Mouse (Mus musculus) neural tube, embryonic 11.5 days (tissue): ENCODE measurements at regions not wholly inside any gene's neighbourhood (a gene's known extent, or its start where the extent isn't known, plus 50 kb on each side); places are given as distances from the start of the nearest gene placed in this dataset.
"Not testable (repeated sequence)": the region's sequence is repeated elsewhere in the genome, so short reads cannot be mapped to it uniquely, and the experiment has no call there.

Experiments used
- ATAC-seq: fragments of 200-750 bp; cut with Nextera tagmentation; 2 replicates; pipeline ENCODE4 v1.8.0; 2017; ENCODE audit warnings: moderate number of reproducible peaks, mild to moderate bottlenecking, moderate TSS enrichment, moderate library complexity; ENCODE audit not compliant: insufficient read depth, low FRiP score, low TSS enrichment
- DNase-seq: peaks from one replicate; pipeline ENCODE4 v3.0.0-alpha.2; 2015; ENCODE audit warnings: low spot score
- H3K27ac ChIP-seq: fragments of 300-500 bp; sonication (generic); 2 replicates; pipeline ENCODE4 v1.5.1; 2014; ENCODE audit warnings: low read depth, mild to moderate bottlenecking, low read length
- H3K27me3 ChIP-seq: fragments of 300-500 bp; sonication (generic); 2 replicates; pipeline ENCODE4 v1.6.1; 2014; ENCODE audit warnings: mild to moderate bottlenecking, low read length, mixed read lengths; ENCODE audit not compliant: control insufficient read depth, insufficient read depth
- H3K36me3 ChIP-seq: fragments of 300-500 bp; sonication (generic); 2 replicates; pipeline ENCODE4 v1.6.1; 2014; ENCODE audit warnings: mild to moderate bottlenecking, low read length, moderate library complexity, mixed read lengths; ENCODE audit not compliant: control insufficient read depth, insufficient read depth
- H3K4me1 ChIP-seq: fragments of 300-500 bp; sonication (generic); 2 replicates; pipeline ENCODE4 v1.6.1; 2014; ENCODE audit warnings: low read length, mixed read lengths; ENCODE audit not compliant: control insufficient read depth, insufficient read depth
- H3K4me2 ChIP-seq: fragments of 300-500 bp; sonication (generic); 2 replicates; pipeline ENCODE4 v1.6.1; 2014; ENCODE audit warnings: low read depth, mild to moderate bottlenecking, moderate library complexity
- H3K4me3 ChIP-seq: fragments of 300-500 bp; sonication (generic); 2 replicates; pipeline ENCODE4 v1.5.1; 2014; ENCODE audit warnings: low read depth, low read length
- H3K9ac ChIP-seq: fragments of 300-500 bp; sonication (generic); 2 replicates; pipeline ENCODE4 v1.6.1; 2014; ENCODE audit warnings: mild to moderate bottlenecking, low read length
- H3K9me3 ChIP-seq: fragments of 300-500 bp; sonication (generic); 2 replicates; pipeline ENCODE4 v1.6.1; 2016; ENCODE audit warnings: low read length; ENCODE audit not compliant: control insufficient read depth
- WGBS: fragments of 180-500 bp; shearing (Covaris S2); extraction: QIAGEN DNeasy Blood & Tissue Kit; methylation state at CpG from one replicate; pipeline ENCODE4 v1.1.7; 2014; 5-methylcytosine and 5-hydroxymethylcytosine counted together

- WGBS: 92% methylated on average over 3 of the region's 3 CpGs
- H3K4me3 ChIP-seq: no peak overlapping the region
- H3K27me3 ChIP-seq: no peaks in the 10 kb centered on the region
- no peaks in the 10 kb centered on the region for H3K9me3 ChIP-seq
- no peaks in the 10 kb centered on the region for H3K4me1 ChIP-seq
- H3K9ac ChIP-seq: no peak overlapping the region
- no peak for ATAC-seq
- H3K36me3 ChIP-seq: no peaks in the 10 kb centered on the region
- no peak overlapping the region for H3K27ac ChIP-seq
- DNase-seq: no peak
- H3K4me2 ChIP-seq: no peak overlapping the region
Observed at GRCm38 (mm10) chr14:48583516-48583915, 90.1 kb downstream of the Otx2 start.

- no peak overlapping the region for H3K4me3 ChIP-seq
- H3K4me1 ChIP-seq: no peaks in the 10 kb centered on the region
- H3K36me3 ChIP-seq: no peaks in the 10 kb centered on the region
- H3K4me2 ChIP-seq: no peak overlapping the region
- 76% methylated on average over 1 of the region's 1 CpGs for WGBS
- ATAC-seq (no peak), DNase-seq (no peak)
- no peak overlapping the region for H3K9ac ChIP-seq
- H3K27ac ChIP-seq: no peak overlapping the region
- H3K9me3 ChIP-seq: no peaks in the 10 kb centered on the region
- no peaks in the 10 kb centered on the region for H3K27me3 ChIP-seq
Observed at GRCm38 (mm10) chr14:48582080-48582479, 91.5 kb downstream of the Otx2 start.

DNA sequence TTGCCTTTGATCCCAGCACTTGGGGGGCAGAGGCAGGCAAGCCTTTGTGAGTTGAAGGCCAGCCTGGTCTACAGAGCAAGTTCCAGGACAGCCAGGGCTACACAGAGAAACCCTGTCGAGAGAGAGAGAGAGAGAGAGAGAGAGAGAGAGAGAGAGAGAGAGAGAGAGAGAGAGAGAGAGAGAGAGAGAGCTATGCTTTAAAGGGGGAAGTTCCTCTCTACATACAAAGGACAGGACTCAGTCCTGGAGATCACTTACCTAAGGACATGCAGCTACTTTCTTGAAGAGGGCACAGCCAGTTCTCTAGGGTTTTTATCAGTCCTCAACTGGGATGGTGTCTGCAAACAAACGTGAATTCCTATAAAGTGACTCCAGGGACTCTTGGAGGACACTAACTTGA lies 92.3 kb downstream of the Otx2 start:
- not testable (repeated sequence) for H3K9ac ChIP-seq, H3K36me3 ChIP-seq, H3K9me3 ChIP-seq, ATAC-seq, H3K27me3 ChIP-seq, DNase-seq, H3K4me3 ChIP-seq, H3K4me1 ChIP-seq, H3K4me2 ChIP-seq, H3K27ac ChIP-seq
- 30% methylated on average over 1 of the region's 2 CpGs for WGBS

DNA sequence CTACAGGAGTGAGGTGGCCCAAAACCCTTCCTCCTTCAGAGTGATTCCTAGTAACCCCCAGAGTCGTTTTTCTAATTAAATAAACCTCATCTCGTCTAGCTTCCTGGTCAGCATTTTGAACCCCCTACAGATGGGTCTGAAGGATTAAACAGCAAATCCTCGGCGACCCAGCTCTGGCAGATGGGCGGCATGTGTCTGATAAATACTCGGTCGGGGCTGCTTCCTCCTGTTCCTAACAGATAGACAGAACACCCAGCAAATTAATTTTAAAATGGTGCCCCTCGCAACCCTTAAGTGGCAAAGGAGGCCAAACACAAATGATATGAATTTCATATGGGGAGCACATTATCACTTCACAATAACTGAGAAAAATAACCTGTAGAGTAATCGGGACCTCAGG lies 93.2 kb downstream of the Otx2 start:
- no peaks in the 10 kb centered on the region for H3K9me3 ChIP-seq
- no peak for DNase-seq
- H3K4me1 ChIP-seq: no peaks in the 10 kb centered on the region
- no peak for ATAC-seq
- H3K4me2 ChIP-seq: no peak overlapping the region
- no peak overlapping the region for H3K9ac ChIP-seq
- H3K36me3 ChIP-seq: no peaks in the 10 kb centered on the region
- H3K4me3 ChIP-seq: no peak overlapping the region
- H3K27ac ChIP-seq: no peak overlapping the region
- no peaks in the 10 kb centered on the region for H3K27me3 ChIP-seq
- WGBS: 38% methylated on average over 9 of the region's 9 CpGs

DNA sequence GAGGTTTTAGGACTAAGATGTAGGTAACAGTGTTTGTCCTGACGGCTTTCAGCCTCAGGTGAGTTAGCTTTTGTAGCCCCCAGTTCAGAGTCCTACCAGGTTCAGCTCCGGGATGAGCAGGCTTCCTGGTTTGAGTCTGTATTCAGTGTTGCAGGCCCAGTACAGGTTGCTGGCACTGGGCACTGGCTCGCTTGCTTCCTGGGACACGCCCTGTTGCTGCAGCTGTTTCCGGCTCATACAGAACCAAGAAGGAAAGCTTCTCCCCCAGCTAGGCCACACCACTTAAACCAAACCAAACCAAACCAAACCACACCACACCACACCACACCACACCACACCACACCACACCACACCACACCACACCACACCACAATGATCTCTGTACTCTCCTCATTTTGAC lies 93.6 kb downstream of the Otx2 start:
- 88% methylated on average over 5 of the region's 5 CpGs for WGBS
- ATAC-seq: no peak
- DNase-seq: no peak
- no peaks in the 10 kb centered on the region for H3K36me3 ChIP-seq
- H3K9me3 ChIP-seq: no peaks in the 10 kb centered on the region
- H3K9ac ChIP-seq: no peak overlapping the region
- H3K4me3 ChIP-seq: no peak overlapping the region
- H3K4me1 ChIP-seq: no peaks in the 10 kb centered on the region
- H3K27ac ChIP-seq: no peak overlapping the region
- no peak overlapping the region for H3K4me2 ChIP-seq
- H3K27me3 ChIP-seq: no peaks in the 10 kb centered on the region
